Mouse (Mus musculus) layer of hippocampus, adult 9-10 months (tissue): ENCODE measurements at regions not wholly inside any gene's neighbourhood (a gene's known extent, or its start where the extent isn't known, plus 50 kb on each side); places are given as distances from the start of the nearest gene placed in this dataset.

Experiments used
- DNase-seq: peaks from one replicate; pipeline ENCODE4 v3.0.0; 2022; ENCODE audit warnings: low spot score

GRCm38 (mm10) chr6:12140596-12140995, 233.0 kb downstream of the Phf14 start:
- DNase-seq, result no peak

- no peak for DNase-seq
These were observed 237.6 kb downstream of the Phf14 start for GRCm38 (mm10) chr6:12145216-12145615.

- no peak for DNase-seq
These were observed 243.2 kb downstream of the Phf14 start for GRCm38 (mm10) chr6:12150613-12151333.

GRCm38 (mm10) chr6:12163971-12164370, 256.4 kb downstream of the Phf14 start:
- no peak for DNase-seq

DNA sequence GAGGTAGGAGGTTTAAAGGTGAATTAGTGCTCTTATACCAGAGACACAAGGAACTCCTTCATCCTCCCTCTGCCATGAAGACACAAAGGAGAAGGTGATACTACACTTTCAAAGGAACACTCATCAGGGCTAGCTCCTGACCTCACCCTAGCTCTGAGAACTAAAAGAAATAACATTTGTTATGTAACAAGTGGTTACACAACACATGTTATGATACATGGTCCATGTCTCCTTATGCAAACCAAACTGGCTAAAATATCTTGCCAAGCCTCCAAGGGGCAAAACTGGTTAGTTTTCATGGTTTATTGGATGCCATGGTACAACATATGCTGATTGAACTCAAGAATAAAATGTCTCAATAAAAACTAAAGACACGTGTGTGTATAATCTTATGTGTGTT, 260.9 kb downstream of the Phf14 start:
- DNase-seq, result no peak

DNA sequence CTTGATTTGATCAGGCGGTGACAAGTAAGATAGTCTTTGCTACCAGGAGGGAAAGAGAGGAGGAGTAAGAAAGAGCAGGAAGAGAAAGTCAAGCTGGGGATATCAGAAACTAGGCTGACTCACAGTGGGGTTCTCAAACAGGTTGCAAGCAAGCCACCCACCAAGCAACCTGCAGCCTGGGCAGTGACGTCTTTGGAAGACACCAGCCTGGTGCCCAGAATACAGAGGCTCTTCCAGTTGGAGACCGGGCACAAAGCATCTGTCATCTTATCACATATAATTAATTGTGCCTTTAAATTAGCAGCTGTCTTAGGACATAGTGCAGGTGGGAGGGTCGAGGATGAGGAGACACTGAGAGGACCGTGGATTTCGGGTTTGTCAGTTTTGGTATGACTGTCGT, 261.8 kb downstream of the Phf14 start:
- no peak for DNase-seq

- DNase-seq, result no peak
These were observed 263.1 kb downstream of the Phf14 start for GRCm38 (mm10) chr6:12170722-12171121.

- DNase-seq, result no peak
These were observed 263.6 kb downstream of the Phf14 start for GRCm38 (mm10) chr6:12171189-12171588.

DNA sequence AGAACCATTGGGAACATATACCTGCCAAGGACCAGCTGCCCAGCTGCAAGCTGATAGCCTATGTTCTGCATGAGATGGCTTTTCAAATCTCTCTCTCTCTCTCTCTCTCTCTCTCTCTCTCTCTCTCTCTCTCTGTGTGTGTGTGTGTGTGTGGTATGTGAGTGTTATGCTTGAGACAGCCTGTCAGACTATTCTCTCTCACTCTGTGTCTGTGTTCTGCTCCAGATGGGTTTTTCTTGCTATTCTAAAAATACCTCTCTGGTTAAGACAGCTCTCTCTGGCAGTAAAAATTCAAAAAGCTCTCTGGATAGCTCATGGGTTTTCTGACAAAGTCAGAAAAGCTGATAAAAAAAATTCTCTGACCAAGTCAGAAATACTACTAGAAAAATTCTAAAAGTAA, 270.4 kb downstream of the Phf14 start:
- peak; percentile 9 for DNase-seq

- DNase-seq, result no peak
These were observed 273.3 kb downstream of the Phf14 start for GRCm38 (mm10) chr6:12180951-12181350.

DNA sequence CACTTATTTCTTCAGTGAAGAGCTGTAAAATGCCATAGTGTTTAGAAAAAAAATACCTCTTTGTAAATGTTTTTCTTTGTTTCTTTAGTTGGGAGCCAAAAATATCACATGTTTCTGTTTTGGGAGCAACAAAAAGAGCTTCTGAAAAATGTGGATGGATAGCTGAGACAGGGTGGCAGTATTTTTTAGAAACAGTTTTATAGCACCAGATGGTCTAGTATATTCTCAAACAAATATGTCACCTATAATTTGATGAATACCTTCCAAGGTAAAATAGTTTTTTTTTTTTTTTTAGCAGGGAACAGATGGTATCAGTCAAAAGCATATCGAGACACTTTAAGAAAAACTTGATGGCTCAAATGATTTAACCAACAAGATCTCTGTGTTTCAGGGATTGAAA, 302.6 kb downstream of the Phf14 start:
- DNase-seq, result no peak

GRCm38 (mm10) chr6:12214526-12215177, 307.0 kb downstream of the Phf14 start:
- DNase-seq, result no peak

DNA sequence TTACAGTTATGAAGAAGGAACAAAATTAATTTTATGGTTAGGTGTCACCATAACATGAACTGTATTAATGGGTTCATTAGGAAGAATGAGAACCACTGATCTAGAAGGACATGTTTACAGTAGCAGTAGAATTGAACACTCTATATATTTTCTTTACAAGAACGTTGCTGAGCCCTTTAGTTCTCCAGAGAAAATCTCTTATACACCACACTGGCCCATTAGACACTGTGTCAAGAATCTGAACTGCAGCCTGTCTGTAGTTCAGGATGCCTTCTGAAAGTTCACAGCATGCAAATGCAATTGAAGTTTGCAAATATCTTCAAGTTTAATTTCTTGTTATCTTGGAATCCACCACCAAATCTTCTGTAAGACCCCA, 307.6 kb downstream of the Phf14 start:
- DNase-seq, result no peak

DNA sequence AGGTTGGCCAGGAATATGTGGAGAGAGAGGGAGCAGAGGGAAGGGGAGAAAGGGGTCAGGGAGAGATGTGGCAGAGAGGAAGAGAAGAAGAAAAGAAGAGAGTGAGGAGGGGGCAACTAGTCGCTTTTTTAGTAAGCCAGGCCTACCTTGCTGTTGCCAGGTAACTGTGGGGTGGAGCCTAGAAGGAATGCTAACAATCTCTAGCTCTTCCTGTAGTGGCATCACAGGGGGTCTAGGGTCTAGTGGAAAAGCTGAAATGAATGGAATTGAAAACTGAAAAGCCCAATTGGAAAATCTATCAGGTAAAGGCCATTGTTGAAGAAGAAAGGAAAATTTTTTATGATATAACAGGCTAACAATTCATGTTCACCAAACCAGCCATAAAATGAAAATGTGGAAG, 336.5 kb downstream of the Phf14 start:
- no peak for DNase-seq

DNA sequence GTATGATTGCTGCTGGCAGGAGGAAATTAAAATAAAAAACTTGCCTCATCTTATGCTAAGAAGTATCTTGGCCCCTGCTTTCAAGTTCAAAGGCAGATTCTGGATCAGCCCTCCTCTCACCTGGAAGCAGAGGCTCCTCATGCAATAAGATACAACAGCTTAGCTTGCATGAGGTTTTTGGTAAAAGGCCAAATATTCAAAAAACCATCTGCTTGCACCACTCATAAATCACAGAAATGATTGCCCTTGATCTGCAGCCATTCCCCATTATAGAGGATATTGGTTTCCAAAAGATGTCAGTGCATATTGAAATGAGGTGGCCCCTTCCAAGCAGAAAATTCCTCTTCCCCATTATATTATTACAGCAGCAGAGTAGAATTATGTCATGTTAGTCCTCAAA, 340.4 kb downstream of the Phf14 start:
- no peak for DNase-seq

DNA sequence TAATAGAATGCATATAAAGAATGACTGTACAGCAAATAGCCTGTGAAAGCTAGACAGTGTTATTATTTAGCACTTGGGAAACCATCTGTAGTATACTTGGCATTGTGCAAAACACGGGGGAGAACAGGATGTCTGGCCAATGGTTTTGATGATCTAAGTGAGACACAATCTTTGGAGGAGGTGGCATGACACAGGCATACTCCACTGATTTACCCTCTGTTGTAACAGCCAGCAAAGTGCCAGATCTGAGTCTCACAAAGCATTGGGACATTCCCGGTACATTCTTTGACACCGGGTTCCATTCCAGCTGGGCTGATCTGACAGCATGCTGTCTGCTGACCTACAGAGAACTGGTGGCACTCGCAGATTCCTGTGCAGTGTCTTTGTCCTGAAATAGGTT, 341.0 kb downstream of the Phf14 start:
- DNase-seq, result peak; percentile 44

GRCm38 (mm10) chr6:12254507-12254906, 346.9 kb downstream of the Phf14 start:
- DNase-seq, result no peak

- DNase-seq, result no peak
These were observed 347.8 kb downstream of the Phf14 start for GRCm38 (mm10) chr6:12255434-12255833.

- no peak for DNase-seq
These were observed 350.7 kb downstream of the Phf14 start for GRCm38 (mm10) chr6:12258273-12258672.

DNA sequence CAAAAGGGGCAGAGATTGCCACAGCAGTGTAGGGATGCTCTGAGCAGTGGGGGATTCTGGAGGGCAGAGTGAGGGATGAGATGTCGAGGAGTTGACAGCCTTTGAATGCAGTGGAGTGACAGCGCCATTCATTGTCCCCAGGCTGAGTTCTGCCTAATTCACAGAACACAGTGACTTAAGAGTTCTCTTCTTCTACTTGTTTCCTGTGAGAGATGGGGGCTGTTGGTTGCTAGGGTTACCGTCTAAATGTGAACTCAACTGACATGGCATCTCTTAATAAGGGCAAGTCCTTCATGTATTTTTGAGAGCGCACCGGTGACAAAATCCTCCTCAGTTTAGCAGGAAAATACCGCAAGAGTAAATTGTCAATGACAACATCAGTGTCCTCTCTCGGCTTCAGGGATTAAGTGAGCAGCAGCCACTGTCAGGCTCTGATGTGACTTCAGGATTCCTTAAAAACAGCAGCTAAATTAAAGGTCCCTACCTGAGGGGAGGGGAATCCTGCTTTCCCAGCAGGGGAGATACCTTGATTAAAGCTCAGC, 351.4 kb downstream of the Phf14 start:
- no peak for DNase-seq

- DNase-seq, result no peak
These were observed 352.0 kb downstream of the Phf14 start for GRCm38 (mm10) chr6:12259629-12260028.

DNA sequence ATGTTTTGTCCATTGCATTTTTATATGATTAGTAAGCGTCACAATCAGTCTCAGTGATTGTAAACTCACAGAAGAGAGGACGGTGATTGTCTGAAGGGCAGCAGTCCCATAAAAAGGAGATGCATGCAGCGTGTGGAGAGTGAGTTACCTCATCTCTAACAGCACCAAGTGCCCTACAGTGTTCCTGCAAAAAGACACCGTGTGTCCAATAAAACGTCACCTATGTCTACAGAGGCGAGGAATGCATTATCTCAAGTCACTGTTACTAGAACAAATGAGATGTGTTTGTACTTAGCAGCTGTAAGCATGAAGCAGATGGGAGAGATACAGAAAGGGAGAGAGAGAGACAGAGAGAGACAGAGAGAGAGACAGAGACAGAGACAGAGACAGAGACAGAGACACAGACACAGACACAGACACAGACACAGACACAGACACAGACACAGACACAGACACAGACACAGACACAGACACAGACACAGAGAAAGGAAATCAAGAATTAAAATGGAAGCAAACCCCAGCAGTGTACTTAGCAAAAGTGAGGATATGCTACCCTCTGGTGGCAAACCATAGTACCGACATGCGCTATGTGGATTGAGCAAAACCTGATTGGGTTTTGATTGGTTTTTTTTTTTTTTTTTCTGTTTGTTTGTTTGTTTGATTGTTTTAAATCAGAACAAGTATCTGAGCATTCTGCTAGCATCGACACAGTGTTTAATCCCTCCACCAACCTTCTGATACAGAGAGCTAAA, 352.9 kb downstream of the Phf14 start:
- peak; percentile 52 for DNase-seq
